Mouse (Mus musculus): ENCODE results near the gene Glp1r. TPM values are rescaled to one million over a fixed set of nuclear protein-coding genes. Genes with fewer than 3 reads are reported as not detected.

The Glp1r gene
- polyA plus RNA-seq, 1 experiment = not detected

GRCm38 (mm10) chr17:30892086-30892485, 9.5 kb upstream of the Glp1r start:
- Histone ChIP-seq H3K27ac (replicated peaks; ENCODE audit: low read depth, low read length) (no peak overlapping the region), H3K4me1 (ENCODE audit: control insufficient read depth, insufficient read depth, insufficient read length, low read length) (no peaks in the 10 kb centered on the region), H3K4me3 (ENCODE audit: insufficient read depth, low read depth, low read length) (no peak overlapping the region)

GRCm38 (mm10) chr17:30892730-30893129, 8.9 kb upstream of the Glp1r start:
- Histone ChIP-seq H3K4me3 (ENCODE audit: insufficient read depth, low read depth, low read length) (no peak overlapping the region), H3K4me1 (ENCODE audit: control insufficient read depth, insufficient read depth, insufficient read length, low read length) (no peaks in the 10 kb centered on the region), H3K27ac (replicated peaks; ENCODE audit: low read depth, low read length) (no peak overlapping the region)

- Histone ChIP-seq H3K27ac (replicated peaks; ENCODE audit: low read depth, low read length) (no peak overlapping the region), H3K4me3 (ENCODE audit: insufficient read depth, low read depth, low read length) (no peak overlapping the region), H3K4me1 (ENCODE audit: control insufficient read depth, insufficient read depth, insufficient read length, low read length) (no peaks in the 10 kb centered on the region)
Observed at GRCm38 (mm10) chr17:30897075-30897474, 4.5 kb upstream of the Glp1r start.

- no peak overlapping the region for H3K4me3 ChIP-seq (ENCODE audit: insufficient read depth, low read depth, low read length)
- H3K4me1 ChIP-seq (ENCODE audit: control insufficient read depth, insufficient read depth, insufficient read length, low read length) = no peaks in the 10 kb centered on the region
- H3K27ac ChIP-seq (replicated peaks; ENCODE audit: low read depth, low read length) = no peak overlapping the region
Observed at GRCm38 (mm10) chr17:30904096-30904495, 2.5 kb downstream of the Glp1r start.

GRCm38 (mm10) chr17:30907577-30907976, 6.0 kb downstream of the Glp1r start:
- Histone ChIP-seq H3K4me1 (ENCODE audit: control insufficient read depth, insufficient read depth, insufficient read length, low read length) (no peaks in the 10 kb centered on the region), H3K27ac (replicated peaks; ENCODE audit: low read depth, low read length) (no peak overlapping the region)

GRCm38 (mm10) chr17:30910866-30911731, 9.5 kb downstream of the Glp1r start:
- H3K4me1 ChIP-seq (ENCODE audit: control insufficient read depth, insufficient read depth, insufficient read length, low read length) = no peaks in the 10 kb centered on the region
- no peak overlapping the region for H3K27ac ChIP-seq (replicated peaks; ENCODE audit: low read depth, low read length)
- H3K4me3 ChIP-seq (ENCODE audit: insufficient read depth, low read depth, low read length) = no peak overlapping the region

More at GRCm38 (mm10) chr17:30907577-30907976, 6.0 kb downstream of the Glp1r start:
- no peak overlapping the region for H3K4me3 ChIP-seq (ENCODE audit: insufficient read depth, low read depth, low read length)

- Histone ChIP-seq H3K4me1 (ENCODE audit: control insufficient read depth, insufficient read depth, insufficient read length, low read length) (no peaks in the 10 kb centered on the region), H3K4me3 (ENCODE audit: insufficient read depth, low read depth, low read length) (no peak overlapping the region), H3K27ac (replicated peaks; ENCODE audit: low read depth, low read length) (no peak overlapping the region)
Observed at GRCm38 (mm10) chr17:30911732-30912088, 10.1 kb downstream of the Glp1r start.

GRCm38 (mm10) chr17:30912536-30912935, 10.9 kb downstream of the Glp1r start:
- H3K27ac ChIP-seq (replicated peaks; ENCODE audit: low read depth, low read length) = no peak overlapping the region
- no peak overlapping the region for H3K4me3 ChIP-seq (ENCODE audit: insufficient read depth, low read depth, low read length)
- H3K4me1 ChIP-seq (ENCODE audit: control insufficient read depth, insufficient read depth, insufficient read length, low read length) = no peaks in the 10 kb centered on the region

- H3K4me1 ChIP-seq (ENCODE audit: control insufficient read depth, insufficient read depth, insufficient read length, low read length) = no peaks in the 10 kb centered on the region
- H3K4me3 ChIP-seq (ENCODE audit: insufficient read depth, low read depth, low read length) = no peak overlapping the region
- H3K27ac ChIP-seq (replicated peaks; ENCODE audit: low read depth, low read length) = no peak overlapping the region
Observed at GRCm38 (mm10) chr17:30914264-30914663, 12.6 kb downstream of the Glp1r start.

- Histone ChIP-seq H3K27ac (replicated peaks; ENCODE audit: low read depth, low read length) (no peak overlapping the region), H3K4me3 (ENCODE audit: insufficient read depth, low read depth, low read length) (no peak overlapping the region), H3K4me1 (ENCODE audit: control insufficient read depth, insufficient read depth, insufficient read length, low read length) (no peaks in the 10 kb centered on the region)
Observed at GRCm38 (mm10) chr17:30923566-30923965, 21.9 kb downstream of the Glp1r start.

GRCm38 (mm10) chr17:30930827-30931226, 29.2 kb downstream of the Glp1r start:
- H3K27ac ChIP-seq (replicated peaks; ENCODE audit: low read depth, low read length) = no peak overlapping the region
- no peak overlapping the region for H3K4me3 ChIP-seq (ENCODE audit: insufficient read depth, low read depth, low read length)
- H3K4me1 ChIP-seq (ENCODE audit: control insufficient read depth, insufficient read depth, insufficient read length, low read length) = no peaks in the 10 kb centered on the region

- Histone ChIP-seq H3K4me3 (ENCODE audit: insufficient read depth, low read depth, low read length) (no peak overlapping the region), H3K27ac (replicated peaks; ENCODE audit: low read depth, low read length) (no peak overlapping the region), H3K4me1 (ENCODE audit: control insufficient read depth, insufficient read depth, insufficient read length, low read length) (no peaks in the 10 kb centered on the region)
Observed at GRCm38 (mm10) chr17:30932836-30933235, 31.2 kb downstream of the Glp1r start.

GRCm38 (mm10) chr17:30935301-30935700, 33.7 kb downstream of the Glp1r start:
- H3K27ac ChIP-seq (replicated peaks; ENCODE audit: low read depth, low read length) = no peak overlapping the region

GRCm38 (mm10) chr17:30938554-30938953, 36.9 kb downstream of the Glp1r start:
- Histone ChIP-seq H3K27ac (replicated peaks; ENCODE audit: low read depth, low read length) (no peak overlapping the region), H3K4me3 (ENCODE audit: insufficient read depth, low read depth, low read length) (no peak overlapping the region)

More at GRCm38 (mm10) chr17:30935301-30935700, 33.7 kb downstream of the Glp1r start:
- Histone ChIP-seq H3K4me1 (ENCODE audit: control insufficient read depth, insufficient read depth, insufficient read length, low read length) (no peaks in the 10 kb centered on the region), H3K4me3 (ENCODE audit: insufficient read depth, low read depth, low read length) (no peak overlapping the region)

GRCm38 (mm10) chr17:30948382-30948781, 46.8 kb downstream of the Glp1r start:
- Histone ChIP-seq H3K4me1 (ENCODE audit: control insufficient read depth, insufficient read depth, insufficient read length, low read length) (no peaks in the 10 kb centered on the region), H3K4me3 (ENCODE audit: insufficient read depth, low read depth, low read length) (no peak overlapping the region), H3K27ac (replicated peaks; ENCODE audit: low read depth, low read length) (no peak overlapping the region)

More at GRCm38 (mm10) chr17:30938554-30938953, 36.9 kb downstream of the Glp1r start:
- no peaks in the 10 kb centered on the region for H3K4me1 ChIP-seq (ENCODE audit: control insufficient read depth, insufficient read depth, insufficient read length, low read length)

GRCm38 (mm10) chr17:30950780-30951179, 49.2 kb downstream of the Glp1r start:
- Histone ChIP-seq H3K27ac (replicated peaks; ENCODE audit: low read depth, low read length) (no peak overlapping the region), H3K4me1 (ENCODE audit: control insufficient read depth, insufficient read depth, insufficient read length, low read length) (no peaks in the 10 kb centered on the region), H3K4me3 (ENCODE audit: insufficient read depth, low read depth, low read length) (no peak overlapping the region)

All from brown adipose tissue, adult 24 weeks (tissue).